Mouse (Mus musculus) mouse embryonic stem cell (cell line): ENCODE results near the gene Fkbp7.

Experiments used
- in situ Hi-C, 2 experiments: fragments of 300-500 bp; cut with MboI; formaldehyde crosslinking; loops; 1 replicate in 1 of 2; 3 replicates in 1 of 2; pipeline ENCODE4 v1.14.3; 2019 to 2020; ENCODE audit warnings: low sequenced_read_pairs in 2 of 2, low pct_unique_long_range_greater_than_20kb in 1 of 2, mixed read lengths in 1 of 2; ENCODE audit not compliant: unreplicated experiment in 1 of 2

Gene Fkbp7

DNA sequence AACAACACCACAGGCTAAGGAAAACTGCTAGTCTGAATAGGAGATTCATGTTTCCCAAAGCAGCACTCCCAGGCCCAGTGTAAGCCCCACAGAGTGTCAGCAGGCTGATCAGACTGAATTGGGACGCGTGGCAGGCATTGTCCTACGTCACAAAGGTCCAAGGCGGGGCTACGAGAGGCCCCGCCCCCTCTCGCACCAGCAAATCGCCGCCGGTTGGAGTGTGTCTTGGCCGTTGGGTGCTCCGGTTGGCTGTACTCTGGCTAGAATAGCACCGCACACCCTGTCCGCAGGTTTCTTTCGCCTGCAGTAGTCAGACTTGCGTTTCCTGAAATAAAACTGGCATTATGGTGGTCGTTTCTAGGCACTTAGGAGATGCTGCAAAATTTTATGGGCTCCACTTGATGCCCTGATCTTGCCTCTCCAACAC, at the start of gene Fkbp7:
Fkbp7 (minus strand) TSS at position 151 of the 427 bp plus-strand sequence.
- in situ Hi-C loops: no loop called here

DNA sequence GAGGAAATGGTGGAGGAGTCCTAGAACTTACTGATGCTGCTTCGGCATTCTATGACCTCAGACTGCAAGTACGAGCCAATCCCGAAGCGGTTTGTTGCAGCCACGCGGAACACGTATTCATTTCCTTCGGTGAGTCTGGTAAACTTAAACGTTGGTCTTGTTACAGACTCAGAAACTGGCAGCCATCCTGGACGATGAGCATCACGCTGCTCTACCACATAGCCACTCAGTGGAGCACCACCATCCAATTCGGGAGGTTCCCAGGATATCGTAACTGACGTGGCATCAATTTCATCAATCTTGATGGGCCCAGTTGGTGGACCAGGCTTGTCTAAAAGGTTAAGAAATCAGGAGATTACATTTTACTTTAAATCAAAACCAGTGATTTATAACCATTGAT, 46.7 kb upstream of the Fkbp7 start:
- in situ Hi-C loops: no loop called here

DNA sequence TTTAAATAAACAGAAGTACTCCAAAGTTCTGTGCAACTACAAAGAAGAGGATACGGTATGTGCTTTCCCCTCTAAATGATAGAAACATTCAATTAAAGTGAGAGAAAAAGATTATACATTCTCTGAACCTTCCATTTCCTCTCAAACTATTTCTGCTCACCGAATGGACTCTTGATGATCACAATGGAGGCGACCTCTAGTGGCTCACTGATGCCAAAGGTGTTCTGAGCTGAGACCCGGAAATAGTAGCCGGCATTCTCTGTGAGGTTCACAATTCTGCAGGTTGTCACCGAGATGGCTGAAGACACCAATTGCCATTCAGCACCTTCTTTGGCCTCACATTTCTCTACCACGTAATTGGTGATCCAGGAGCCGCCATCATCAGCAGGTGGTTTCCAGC, 42.1 kb upstream of the Fkbp7 start:
- in situ Hi-C loops: no loop called here

DNA sequence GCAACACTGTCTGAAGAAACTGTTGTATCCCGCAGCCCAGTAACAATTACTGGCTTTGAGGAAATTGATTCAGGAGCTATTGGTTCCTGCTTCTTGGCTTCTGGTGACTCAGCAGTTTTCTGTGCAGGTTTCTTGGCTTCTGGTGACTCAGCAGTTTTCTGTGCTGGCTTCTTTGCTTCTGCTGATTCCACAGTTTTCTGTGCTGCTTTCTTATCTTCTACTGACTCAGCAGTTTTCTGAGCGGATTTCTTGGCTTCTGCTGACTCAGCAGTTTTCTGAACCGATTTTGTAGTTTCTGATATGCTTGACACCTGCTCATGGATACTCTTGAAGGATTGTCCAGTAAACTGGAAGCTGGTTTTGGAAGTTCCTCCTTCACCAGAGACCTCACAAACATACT, 35.6 kb upstream of the Fkbp7 start:
- in situ Hi-C loops: no loop called here

DNA sequence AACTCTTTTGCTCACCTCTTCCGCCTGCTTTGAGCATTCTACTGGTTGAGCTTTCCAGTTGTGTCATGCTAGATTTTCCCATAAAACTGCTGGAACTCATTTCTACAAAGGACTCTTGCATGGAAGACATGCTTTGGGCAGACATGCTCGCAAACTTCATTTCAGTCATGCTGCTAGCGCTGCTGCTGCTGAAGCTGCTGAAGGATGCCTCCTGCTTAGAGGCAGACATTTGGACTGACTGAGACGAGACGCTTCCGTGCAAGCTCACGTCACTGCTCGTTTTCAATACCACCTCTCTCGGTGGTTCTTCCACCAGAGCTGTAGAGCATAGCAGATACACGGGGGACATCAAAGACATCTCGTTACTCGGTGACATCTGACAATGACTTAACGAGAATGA, 32.7 kb upstream of the Fkbp7 start:
- in situ Hi-C loops: no loop called here

DNA sequence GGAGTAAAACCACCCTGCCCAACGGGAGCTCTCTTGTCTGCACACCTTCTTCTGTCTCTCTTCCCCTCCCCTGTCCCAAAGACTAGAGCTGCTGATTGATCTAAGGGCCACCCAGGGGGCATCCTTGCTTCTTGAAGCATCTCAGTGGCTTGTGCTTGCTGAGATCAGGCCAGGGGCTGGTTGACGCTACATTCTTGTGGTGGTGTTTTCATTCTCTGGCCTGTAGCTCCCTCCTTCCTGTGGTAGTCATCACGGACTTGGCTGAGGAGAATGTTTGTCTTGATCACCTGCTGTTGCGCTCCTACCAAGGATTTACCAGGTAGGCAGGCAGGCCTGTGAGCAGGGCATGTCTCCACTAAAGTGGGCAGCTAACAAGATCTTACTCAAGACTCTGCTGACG, 29.8 kb upstream of the Fkbp7 start:
- in situ Hi-C loops: no loop called here

DNA sequence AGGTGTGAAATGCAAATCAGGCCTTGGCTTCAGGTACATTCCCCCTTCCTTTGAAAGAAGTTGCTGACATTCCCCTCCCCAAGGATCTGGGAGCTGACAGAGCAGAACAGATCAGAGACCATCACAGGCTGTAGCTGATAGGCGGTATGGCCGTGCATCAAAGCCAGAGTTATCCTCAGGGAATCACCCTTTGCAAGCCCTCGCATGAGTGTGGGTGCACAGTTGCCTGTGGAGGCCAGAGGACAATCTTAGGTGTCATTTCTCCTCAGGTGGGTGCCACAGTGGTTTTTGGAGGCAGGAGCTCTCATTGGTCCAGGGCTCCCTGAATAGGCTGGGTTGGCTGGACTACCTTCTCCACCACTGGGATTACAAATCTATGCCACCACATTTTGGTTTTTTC, 29.3 kb upstream of the Fkbp7 start:
- in situ Hi-C loops: no loop called here

DNA sequence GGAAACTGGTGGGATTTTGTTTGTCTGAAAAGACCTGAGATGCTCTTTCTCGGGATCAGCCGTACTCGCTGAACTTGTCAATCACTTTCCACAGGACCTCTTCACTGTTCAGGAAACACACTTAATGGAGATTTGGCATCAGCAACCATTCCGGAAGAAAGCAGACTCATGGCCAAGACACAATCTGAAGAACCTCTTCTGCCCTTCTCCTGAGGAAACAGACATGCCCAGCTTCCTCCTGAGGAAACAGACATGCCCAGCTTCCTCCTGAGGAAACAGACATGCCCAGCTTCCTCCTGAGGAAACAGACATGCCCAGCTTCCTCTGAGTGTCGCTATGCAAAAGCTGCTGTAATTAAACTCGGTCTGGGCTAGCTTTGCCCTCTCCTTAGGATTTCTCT, 22.4 kb upstream of the Fkbp7 start:
- in situ Hi-C loops: no loop called here

DNA sequence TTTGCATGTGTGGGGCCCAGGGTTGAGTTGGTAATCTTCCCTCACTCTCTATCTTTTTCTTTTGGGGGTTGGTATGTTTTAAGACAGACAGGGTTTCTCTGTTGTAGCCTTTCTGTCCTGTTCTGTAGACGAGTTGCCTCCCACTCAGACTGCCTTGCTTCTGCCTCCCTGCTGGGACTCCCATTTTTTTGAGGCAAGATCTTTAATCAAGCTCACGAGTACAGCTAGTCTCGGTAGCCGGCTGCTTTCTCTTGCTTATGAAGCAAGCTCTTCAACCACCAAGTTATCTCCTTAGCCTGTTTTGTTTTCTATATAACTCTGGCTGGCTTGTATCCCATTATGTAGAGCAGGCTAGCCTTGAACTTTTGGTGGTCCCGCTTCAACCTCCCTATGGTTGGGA, 20.8 kb upstream of the Fkbp7 start:
- in situ Hi-C loops: no loop called here

DNA sequence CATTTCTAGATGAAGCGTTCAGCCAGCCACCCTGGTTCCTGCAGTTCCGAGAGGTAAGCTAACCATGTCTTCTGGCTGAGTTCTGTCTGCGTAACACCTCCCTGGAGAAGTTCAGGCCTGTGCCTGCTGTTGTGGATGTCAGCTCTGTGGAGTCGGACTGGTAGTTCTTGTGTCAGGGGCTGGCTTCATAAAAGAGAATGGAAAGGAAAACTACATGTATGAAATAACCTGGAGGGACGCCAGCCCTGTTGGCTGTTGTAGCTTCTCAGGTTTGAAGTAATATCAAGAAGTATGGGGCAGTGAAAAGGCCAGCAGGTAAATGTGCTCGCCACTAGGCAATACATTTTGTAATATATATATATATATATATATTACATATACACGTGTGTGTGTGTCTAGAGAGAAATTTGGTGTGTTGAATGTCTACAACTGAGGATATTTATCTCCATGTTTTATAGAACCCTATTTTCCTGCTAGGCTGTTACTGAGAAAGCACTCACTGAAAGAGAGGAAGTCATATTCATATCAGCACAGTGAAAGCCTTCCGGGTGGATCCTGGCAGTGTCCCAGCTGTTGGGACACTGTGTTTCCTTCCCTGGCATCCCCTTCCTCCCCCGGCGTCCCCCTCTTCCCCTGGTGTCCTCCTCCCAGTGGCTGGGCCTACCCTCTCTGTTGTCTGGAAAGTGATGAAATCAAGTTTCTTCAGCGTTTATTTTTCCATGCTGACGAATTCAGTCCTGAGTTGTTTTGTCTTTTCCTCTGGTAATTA, 17.7 kb upstream of the Fkbp7 start:
- in situ Hi-C loops: no loop called here

DNA sequence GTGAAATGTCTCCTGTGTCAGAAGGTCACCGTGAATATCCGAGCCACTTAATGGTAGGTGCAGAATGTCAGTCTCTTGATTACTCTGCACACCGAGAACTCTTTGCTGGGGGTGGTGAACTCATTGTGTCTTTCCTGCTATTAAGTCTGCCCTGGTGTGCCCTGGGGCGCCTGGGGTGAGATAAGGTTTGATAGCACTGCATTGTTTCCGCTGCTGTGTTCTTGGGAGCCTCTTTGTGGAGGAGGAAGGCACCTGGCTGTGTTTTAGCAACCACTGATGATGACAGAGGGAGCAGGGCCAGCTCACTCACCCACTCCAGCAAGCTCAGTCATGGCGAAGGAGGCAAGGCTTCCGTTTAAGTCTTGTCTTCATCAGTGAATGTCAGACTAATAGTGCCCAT, 15.2 kb upstream of the Fkbp7 start:
- in situ Hi-C loops: no loop called here

DNA sequence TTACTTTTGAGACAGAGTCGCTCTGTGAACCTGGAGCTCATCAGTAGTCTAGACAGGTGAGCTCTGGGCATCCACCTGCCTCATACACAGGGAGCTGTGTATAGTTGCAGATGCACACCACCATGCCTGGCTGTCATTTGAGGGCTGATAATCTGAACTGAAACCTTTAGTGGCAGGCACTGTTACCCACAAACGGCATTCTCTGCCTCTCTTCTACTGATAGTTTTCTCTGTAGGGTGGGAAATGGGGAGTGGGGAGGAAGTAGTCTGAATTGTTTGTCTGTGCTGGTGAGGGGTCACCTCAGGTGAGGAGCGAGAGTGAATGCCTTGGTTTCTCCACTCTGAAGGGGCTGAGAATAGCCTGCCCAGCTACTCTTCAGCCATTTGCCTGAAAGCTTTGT, 14.7 kb upstream of the Fkbp7 start:
- in situ Hi-C loops: no loop called here

DNA sequence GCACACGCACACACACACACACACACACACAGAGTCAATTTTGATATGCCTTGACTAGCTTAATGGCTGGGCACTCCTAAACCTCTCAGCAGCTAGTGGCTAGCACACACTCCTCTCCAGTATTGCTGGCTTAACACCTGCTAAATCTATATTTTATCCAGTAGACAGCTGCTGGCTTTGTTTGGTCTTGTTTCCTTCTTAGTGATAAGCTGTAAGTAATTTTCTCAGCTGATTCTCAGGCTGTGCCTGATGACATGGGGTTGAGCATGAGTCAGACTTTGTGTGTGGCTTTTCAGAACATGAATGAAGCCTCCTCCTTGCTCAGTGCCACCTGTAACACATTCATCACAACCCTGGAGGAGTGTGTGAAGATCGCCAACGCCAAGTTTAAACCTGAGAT, 14.1 kb upstream of the Fkbp7 start:
- in situ Hi-C loops: no loop called here

DNA sequence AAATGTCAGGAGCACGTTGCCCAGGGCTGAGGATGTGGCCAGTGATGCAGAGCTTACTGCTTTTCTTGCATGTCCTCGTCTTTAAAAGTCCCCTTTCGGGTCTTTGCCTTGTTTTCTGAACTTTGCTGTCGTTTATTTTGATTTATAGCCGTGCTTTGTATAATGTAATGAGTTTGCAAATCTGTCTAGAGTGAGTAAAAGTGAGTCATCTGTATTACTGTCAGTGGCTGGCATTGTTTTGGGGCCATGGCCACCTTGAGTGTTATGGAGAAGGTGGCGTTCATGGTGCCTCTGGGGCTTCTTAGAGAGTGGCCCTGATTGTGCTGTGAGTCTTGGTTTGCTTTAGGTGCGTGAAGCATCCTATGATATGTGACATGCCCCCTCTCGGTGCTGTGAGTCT, 9.4 kb upstream of the Fkbp7 start:
- in situ Hi-C loops: no loop called here

DNA sequence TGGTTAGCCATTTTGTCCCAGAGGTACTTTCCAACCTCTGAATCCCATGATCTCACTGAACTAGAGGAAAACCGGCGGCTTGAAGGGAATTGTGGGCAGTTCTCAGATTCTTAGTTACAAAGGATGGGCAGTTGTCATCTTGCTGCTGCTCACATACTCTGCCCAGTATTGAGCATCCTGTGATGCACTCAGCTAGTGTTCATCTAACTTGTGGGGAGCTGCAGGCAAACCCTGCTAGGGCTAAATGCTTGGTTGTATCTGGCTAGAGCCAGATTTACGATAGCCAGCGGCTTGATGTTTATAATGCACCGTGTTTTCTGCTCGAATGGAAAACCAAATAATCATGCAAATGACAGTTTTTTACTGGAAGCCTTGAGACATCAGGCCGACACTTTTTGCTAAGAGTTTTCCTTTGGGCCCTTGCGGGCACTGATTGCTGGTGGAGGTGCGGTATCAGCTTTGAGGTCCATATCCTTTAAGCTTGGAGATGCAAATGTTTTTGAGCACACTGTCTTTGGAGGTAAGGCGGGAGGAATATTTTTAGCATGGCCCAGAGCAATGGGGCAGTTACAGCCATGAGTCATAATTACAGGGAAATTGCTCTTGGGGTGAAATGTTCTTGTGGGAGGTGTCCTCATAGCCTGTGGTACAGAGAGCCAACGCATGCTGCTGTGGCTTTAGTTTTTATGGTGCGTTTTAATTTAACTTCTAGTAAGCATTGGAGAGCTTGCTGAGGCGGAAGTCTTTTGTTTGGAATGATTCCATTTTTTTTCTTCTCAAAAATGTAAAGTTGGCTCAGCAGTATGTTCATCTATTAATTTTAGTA, 3.7 kb upstream of the Fkbp7 start:
- in situ Hi-C loops: no loop called here

DNA sequence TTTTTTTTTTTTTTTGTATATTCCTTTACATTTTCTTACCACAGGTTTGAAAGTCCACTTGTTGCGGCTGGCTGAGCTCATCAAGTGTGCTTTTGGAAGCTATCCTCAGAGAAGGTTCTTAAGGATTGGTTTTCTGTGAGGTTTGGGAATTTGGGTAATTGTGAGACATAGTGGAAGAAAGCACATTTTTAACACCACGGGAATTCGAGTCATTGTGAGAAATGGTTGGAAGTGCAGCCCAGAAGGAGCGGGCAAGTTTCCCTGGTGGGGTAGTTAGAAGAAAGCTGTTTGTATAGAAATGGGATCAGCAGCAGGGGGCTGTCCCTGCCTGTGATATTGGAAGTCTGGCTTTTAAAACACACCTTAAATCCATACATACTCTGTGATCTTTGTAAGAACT, 3.0 kb upstream of the Fkbp7 start:
- in situ Hi-C loops: no loop called here

DNA sequence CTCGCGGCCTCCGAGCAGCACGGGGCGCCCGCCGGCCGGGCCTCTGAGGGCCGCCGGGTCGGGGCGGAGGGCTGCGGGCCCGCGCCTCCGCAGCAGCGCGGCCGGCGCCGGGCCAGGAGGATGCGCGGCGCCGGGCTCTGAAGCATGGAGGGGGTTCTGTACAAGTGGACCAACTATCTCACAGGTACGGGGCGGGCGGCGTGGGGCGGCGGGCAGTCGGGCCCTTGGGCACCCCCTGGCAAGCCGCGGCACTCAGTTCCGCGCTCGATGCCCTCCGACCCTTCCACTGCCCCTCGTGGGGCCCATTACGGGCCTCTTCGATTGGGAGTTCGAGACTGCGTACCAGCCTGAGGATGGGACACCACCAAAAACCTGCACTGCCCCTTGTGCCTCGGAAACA, 2.5 kb upstream of the Fkbp7 start:
- in situ Hi-C loops: no loop called here

DNA sequence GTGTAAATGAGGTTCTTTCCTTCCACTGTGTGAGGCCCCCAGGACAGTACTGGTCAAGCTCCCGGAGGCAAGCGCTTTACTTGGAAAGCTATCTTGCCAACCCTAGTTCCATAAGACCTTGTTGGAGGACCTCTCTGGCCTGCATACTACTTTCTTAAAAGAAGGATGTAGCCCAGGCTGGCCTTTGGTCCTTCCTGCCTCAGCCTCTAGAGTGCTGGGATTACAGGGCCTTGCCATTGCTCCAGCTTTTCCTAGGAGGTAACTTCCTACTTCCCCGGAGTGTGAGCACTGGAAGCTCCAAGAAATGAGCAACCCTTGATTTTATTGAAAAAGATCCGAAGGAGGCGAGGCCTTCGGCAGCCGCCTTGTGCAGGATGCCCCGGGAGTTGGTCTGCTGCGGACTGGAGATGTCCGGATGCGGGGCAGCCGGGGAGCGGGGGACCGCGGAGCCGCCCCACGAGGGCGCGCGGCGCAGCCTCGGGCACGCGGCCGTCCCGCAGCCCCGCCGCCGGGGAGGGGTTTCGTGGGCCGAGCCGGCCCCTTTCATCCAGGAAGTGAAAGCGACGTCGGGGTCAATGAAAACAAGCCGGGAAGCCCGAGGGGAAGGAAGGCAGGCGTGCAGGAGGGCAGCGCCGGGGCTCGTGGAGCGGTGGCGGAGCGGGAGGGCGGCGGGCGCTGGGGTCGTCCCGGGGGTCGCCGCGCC, 2.0 kb upstream of the Fkbp7 start, which contains the start of gene Plekha3:
Plekha3 (plus strand) TSS at position 557 of the 703 bp plus-strand sequence.
- in situ Hi-C loops: no loop called here

DNA sequence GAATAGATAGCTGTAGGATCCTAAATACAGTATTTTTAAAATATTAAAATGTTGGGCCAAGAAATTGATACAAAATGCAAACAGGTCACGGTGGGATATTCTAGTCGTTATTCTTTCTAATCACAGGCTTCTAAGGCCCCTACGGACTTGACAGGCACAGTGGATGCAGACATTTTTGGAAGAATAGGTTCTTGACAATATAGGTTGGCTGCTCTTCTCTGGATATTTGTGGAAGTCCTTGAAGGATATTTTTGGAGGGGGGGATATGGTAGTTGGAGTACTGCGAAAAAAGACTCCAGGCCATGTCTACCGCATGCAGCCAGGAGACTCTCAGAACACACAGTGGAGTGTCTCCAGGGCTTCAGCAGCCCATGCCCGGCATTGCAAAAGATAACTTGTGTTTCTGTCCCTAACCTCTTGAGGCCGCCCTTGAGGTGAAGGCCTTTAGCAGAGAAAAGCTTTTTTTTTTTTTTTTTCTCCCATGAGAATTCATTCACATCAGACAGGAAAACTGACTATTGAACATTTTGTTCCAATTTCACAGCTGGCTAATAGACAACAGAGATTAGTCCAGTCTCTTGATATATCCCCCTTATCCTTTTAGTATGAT, 661 bp upstream of the Fkbp7 start:
- in situ Hi-C loops: no loop called here
